Mouse (Mus musculus) cerebellum, adult 2 months (tissue): ENCODE results near the gene Praf2.

ENCODE experiments used
- CTCF ChIP-seq: fragments of 200-500 bp; IDR thresholded peaks from 2 replicates; pipeline ENCODE4 v1.5.1; 2011; ENCODE audit warnings: low read depth, mild to moderate bottlenecking, control low read depth, low read length, moderate library complexity, borderline replicate concordance; ENCODE audit not compliant: insufficient read depth
- POLR2A ChIP-seq: fragments of 200-500 bp; IDR thresholded peaks from 2 replicates; pipeline ENCODE4 v1.6.1; 2011; ENCODE audit warnings: low read length, control low read depth, borderline replicate concordance; ENCODE audit not compliant: insufficient read depth

GRCm38 (mm10) chrX:7745429-7745828, 17.2 kb downstream of the Praf2 start:
- TF ChIP-seq CTCF: no peak
- no peak for TF ChIP-seq POLR2A
